Mouse (Mus musculus): ENCODE data around the gene Tacc3.

GRCm38 (mm10) chr5:33627968-33628367 is 30.0 kb upstream of the Tacc3 start:
- TF ChIP-seq EP300 (IDR thresholded peaks at IDR 0.05; ENCODE audit: insufficient read depth, low read depth, low read length) (no peak), POLR2A (IDR thresholded peaks at IDR 0.05; ENCODE audit: insufficient read depth, low read depth, low read length) (no peak)

Measured in heart, adult 2 months (tissue).